Mouse (Mus musculus) forebrain, embryonic 13.5 days (tissue): ENCODE data around the gene Hectd1. TPM values are rescaled to one million over a fixed set of nuclear protein-coding genes. Genes with fewer than 3 reads are reported as not detected.
A peak's percentile ranks its signal among the peaks of the same experiment; 100 is the strongest.

Experiments used
- ATAC-seq: fragments of 200-750 bp; cut with Nextera tagmentation; 2 replicates; pipeline ENCODE4 v1.8.0; 2017
- H3K27ac ChIP-seq: fragments of 300-500 bp; sonication (generic); 2 replicates; pipeline ENCODE4 v1.5.1; 2015; ENCODE audit warnings: inconsistent platforms, mild to moderate bottlenecking, moderate library complexity
- H3K27me3 ChIP-seq: fragments of 300-500 bp; sonication (generic); 2 replicates; pipeline ENCODE4 v1.6.1; 2015; ENCODE audit warnings: mild to moderate bottlenecking, inconsistent platforms
- H3K36me3 ChIP-seq: fragments of 300-500 bp; sonication (generic); 2 replicates; pipeline ENCODE4 v1.6.1; 2015; ENCODE audit warnings: mild to moderate bottlenecking, inconsistent platforms; ENCODE audit not compliant: poor library complexity, severe bottlenecking
- H3K4me1 ChIP-seq: fragments of 300-500 bp; sonication (generic); 2 replicates; pipeline ENCODE4 v1.6.1; 2015; ENCODE audit warnings: inconsistent platforms
- H3K4me2 ChIP-seq: fragments of 300-500 bp; sonication (generic); 2 replicates; pipeline ENCODE4 v1.6.1; 2015; ENCODE audit warnings: inconsistent platforms, mild to moderate bottlenecking, moderate library complexity
- H3K4me3 ChIP-seq: fragments of 300-500 bp; sonication (generic); 2 replicates; pipeline ENCODE4 v1.5.1; 2015; ENCODE audit warnings: mild to moderate bottlenecking, inconsistent platforms
- H3K9ac ChIP-seq: fragments of 300-500 bp; sonication (generic); 2 replicates; pipeline ENCODE4 v1.6.1; 2015; ENCODE audit warnings: mild to moderate bottlenecking, inconsistent platforms
- H3K9me3 ChIP-seq: fragments of 300-500 bp; sonication (generic); replicated peaks from 2 replicates; pipeline ENCODE4 v1.6.1; 2016; ENCODE audit warnings: inconsistent platforms
- WGBS: fragments of 180-500 bp; shearing (Covaris S2); methylation state at CpG from one replicate; pipeline ENCODE4 v1.1.7; 2015; 5-methylcytosine and 5-hydroxymethylcytosine counted together
- polyA plus RNA-seq: library from polyadenylated mRNA; unstranded; fragments of >200 nt; fragmentation: Nextera tagmentation; extraction: Ambion mirVana; gene quantifications from 2 replicates; pipeline ENCODE4 v1.2.1, GENCODE M21; 2015

Hectd1 gene
- polyA plus RNA-seq, 1 experiment from 2014 or later = 38.6 TPM

- Histone ChIP-seq H3K9ac (no peak overlapping the region), H3K36me3 (peaks cover 72% of the 10 kb centered on the region), H3K4me2 (no peak overlapping the region), H3K4me1 (no peaks in the 10 kb centered on the region), H3K27ac (no peak overlapping the region), H3K9me3 (no peaks in the 10 kb centered on the region), H3K27me3 (no peaks in the 10 kb centered on the region), H3K4me3 (no peak overlapping the region)
- 66% methylated on average over 6 of the region's 6 CpGs for WGBS
- peak; percentile 30; the same call in 1 of the 2 replicates for ATAC-seq
Measured at GRCm38 (mm10) chr12:51744957-51745356, 84.4 kb downstream of the Hectd1 start.

GRCm38 (mm10) chr12:51741690-51742089, 87.6 kb downstream of the Hectd1 start:
- no peak overlapping the region for H3K27ac ChIP-seq
- H3K27me3 ChIP-seq = no peaks in the 10 kb centered on the region
- WGBS = 87% methylated on average over 6 of the region's 6 CpGs
- ATAC-seq = 0 out of 2 replicates have a peak, but pooled peaks have one; percentile 25
- peaks cover 46% of the 10 kb centered on the region for H3K36me3 ChIP-seq
- H3K4me1 ChIP-seq = 0 out of 2 replicates have a peak, but pooled peaks cover 2% of the 10 kb centered on the region
- no peak overlapping the region for H3K4me3 ChIP-seq
- no peaks in the 10 kb centered on the region for H3K9me3 ChIP-seq
- H3K4me2 ChIP-seq = no peak overlapping the region
- no peak overlapping the region for H3K9ac ChIP-seq

GRCm38 (mm10) chr12:51736807-51737206, 92.5 kb downstream of the Hectd1 start:
- H3K27ac ChIP-seq = no peak overlapping the region
- no peak overlapping the region for H3K9ac ChIP-seq
- 3% methylated on average over 1 of the region's 1 CpGs for WGBS
- H3K9me3 ChIP-seq = no peaks in the 10 kb centered on the region
- no peak overlapping the region for H3K4me2 ChIP-seq
- peaks cover 8% of the 10 kb centered on the region for H3K36me3 ChIP-seq
- peak; percentile 76; the same call in 1 of the 2 replicates for ATAC-seq
- no peak overlapping the region for H3K4me3 ChIP-seq
- 0 out of 2 replicates have a peak, but pooled peaks cover 9% of the 10 kb centered on the region for H3K4me1 ChIP-seq
- H3K27me3 ChIP-seq = peaks cover 21% of the 10 kb centered on the region

GRCm38 (mm10) chr12:51736381-51736780, 93.0 kb downstream of the Hectd1 start:
- 42% methylated on average over 3 of the region's 3 CpGs for WGBS
- 0 out of 2 replicates have a peak, but pooled peaks cover 9% of the 10 kb centered on the region for H3K4me1 ChIP-seq

GRCm38 (mm10) chr12:51735840-51736271, 93.5 kb downstream of the Hectd1 start:
- Histone ChIP-seq H3K27ac (no peak overlapping the region), H3K4me2 (no peak overlapping the region), H3K4me3 (no peak overlapping the region), H3K4me1 (0 out of 2 replicates have a peak, but pooled peaks cover 9% of the 10 kb centered on the region), H3K27me3 (peaks cover 21% of the 10 kb centered on the region), H3K9ac (no peak overlapping the region), H3K36me3 (peaks cover 6% of the 10 kb centered on the region; the same call in 1 of the 2 replicates), H3K9me3 (no peaks in the 10 kb centered on the region)
- 42% methylated on average over 7 of the region's 7 CpGs for WGBS
- ATAC-seq = no peak

More at GRCm38 (mm10) chr12:51736381-51736780, 93.0 kb downstream of the Hectd1 start:
- Histone ChIP-seq H3K4me2 (no peak overlapping the region), H3K27me3 (peaks cover 21% of the 10 kb centered on the region), H3K4me3 (no peak overlapping the region), H3K36me3 (peaks cover 4% of the 10 kb centered on the region; the same call in 1 of the 2 replicates), H3K9ac (no peak overlapping the region), H3K9me3 (no peaks in the 10 kb centered on the region), H3K27ac (no peak overlapping the region)
- no peak for ATAC-seq

GRCm38 (mm10) chr12:51734605-51735211, 94.6 kb downstream of the Hectd1 start:
- Histone ChIP-seq H3K27me3 (peaks cover 21% of the 10 kb centered on the region), H3K9me3 (no peaks in the 10 kb centered on the region), H3K9ac (no peak overlapping the region), H3K4me3 (no peak overlapping the region), H3K4me1 (0 out of 2 replicates have a peak, but pooled peaks cover 9% of the 10 kb centered on the region), H3K27ac (no peak overlapping the region), H3K36me3 (peaks cover 7% of the 10 kb centered on the region; the same call in 1 of the 2 replicates), H3K4me2 (no peak overlapping the region)
- whole genome bisulfite sequencing = 89% methylated on average over 14 of the region's 14 CpGs
- ATAC-seq = no peak

- Histone ChIP-seq H3K4me3 (no peak overlapping the region), H3K27ac (no peak overlapping the region), H3K9me3 (no peaks in the 10 kb centered on the region), H3K27me3 (peaks cover 10% of the 10 kb centered on the region), H3K4me1 (no peaks in the 10 kb centered on the region), H3K4me2 (no peak overlapping the region), H3K36me3 (peaks cover 11% of the 10 kb centered on the region; the same call in 1 of the 2 replicates), H3K9ac (no peak overlapping the region)
- no peak for ATAC-seq
- 95% methylated on average over 9 of the region's 9 CpGs for WGBS
Measured at GRCm38 (mm10) chr12:51729827-51730226, 99.5 kb downstream of the Hectd1 start.

- ATAC-seq = no peak
- Histone ChIP-seq H3K4me1 (no peaks in the 10 kb centered on the region), H3K4me2 (no peak overlapping the region), H3K36me3 (peaks cover 14% of the 10 kb centered on the region), H3K4me3 (no peak overlapping the region), H3K27me3 (peaks cover 2% of the 10 kb centered on the region; the same call in 1 of the 2 replicates), H3K9me3 (no peaks in the 10 kb centered on the region), H3K27ac (no peak overlapping the region), H3K9ac (no peak overlapping the region)
- WGBS = 81% methylated on average over 11 of the region's 11 CpGs
Measured at GRCm38 (mm10) chr12:51729058-51729457, 100.3 kb downstream of the Hectd1 start.

GRCm38 (mm10) chr12:51721836-51722235, 107.5 kb downstream of the Hectd1 start:
- no peaks in the 10 kb centered on the region for H3K27me3 ChIP-seq
- H3K4me3 ChIP-seq = no peak overlapping the region
- 97% methylated on average over 8 of the region's 8 CpGs for WGBS
- peaks cover 18% of the 10 kb centered on the region for H3K36me3 ChIP-seq
- no peaks in the 10 kb centered on the region for H3K9me3 ChIP-seq
- H3K4me1 ChIP-seq = 0 out of 2 replicates have a peak, but pooled peaks cover 6% of the 10 kb centered on the region
- H3K9ac ChIP-seq = no peak overlapping the region
- no peak overlapping the region for H3K4me2 ChIP-seq
- H3K27ac ChIP-seq = no peak overlapping the region
- no peak for ATAC-seq

GRCm38 (mm10) chr12:51718617-51719016, 110.7 kb downstream of the Hectd1 start:
- Histone ChIP-seq H3K9me3 (no peaks in the 10 kb centered on the region), H3K4me3 (no peak overlapping the region), H3K27me3 (no peaks in the 10 kb centered on the region), H3K4me2 (no peak overlapping the region), H3K9ac (no peak overlapping the region), H3K36me3 (peaks cover 7% of the 10 kb centered on the region; the same call in 1 of the 2 replicates), H3K4me1 (0 out of 2 replicates have a peak, but pooled peaks cover 6% of the 10 kb centered on the region), H3K27ac (no peak overlapping the region)
- no peak for ATAC-seq
- WGBS = 97% methylated on average over 6 of the region's 6 CpGs

GRCm38 (mm10) chr12:51712685-51713084, 116.7 kb downstream of the Hectd1 start:
- WGBS = 85% methylated on average over 1 of the region's 1 CpGs
- ATAC-seq = no peak
- H3K9me3 ChIP-seq = no peaks in the 10 kb centered on the region

GRCm38 (mm10) chr12:51710154-51710553, 119.2 kb downstream of the Hectd1 start:
- Histone ChIP-seq H3K4me3 (no peak overlapping the region), H3K27me3 (no peaks in the 10 kb centered on the region), H3K9ac (no peak overlapping the region), H3K4me2 (no peak overlapping the region), H3K27ac (no peak overlapping the region), H3K9me3 (no peaks in the 10 kb centered on the region), H3K4me1 (no peaks in the 10 kb centered on the region), H3K36me3 (no peaks in the 10 kb centered on the region)
- ATAC-seq = no peak
- 86% methylated on average over 5 of the region's 5 CpGs for WGBS

More at GRCm38 (mm10) chr12:51712685-51713084, 116.7 kb downstream of the Hectd1 start:
- no peaks in the 10 kb centered on the region for H3K27me3 ChIP-seq
- no peaks in the 10 kb centered on the region for H3K4me1 ChIP-seq
- H3K4me3 ChIP-seq = no peak overlapping the region
- no peak overlapping the region for H3K9ac ChIP-seq
- no peak overlapping the region for H3K4me2 ChIP-seq
- H3K36me3 ChIP-seq = no peaks in the 10 kb centered on the region; the same call in 1 of the 2 replicates
- no peak overlapping the region for H3K27ac ChIP-seq
